Mouse (Mus musculus) liver, embryonic 16.5 days (tissue): Measurements from ENCODE around the gene Rps27rt. TPM values are rescaled to one million over a fixed set of nuclear protein-coding genes. Genes with fewer than 3 reads are reported as not detected.

Source experiments
- ATAC-seq: fragments of 200-750 bp; cut with Nextera tagmentation; 2 replicates; pipeline ENCODE4 v1.8.0; 2017; ENCODE audit warnings: low read depth, mild to moderate bottlenecking, moderate number of reproducible peaks, moderate library complexity
- H3K27ac ChIP-seq: fragments of 300-500 bp; sonication (generic); 2 replicates; pipeline ENCODE4 v1.5.1; 2014; ENCODE audit warnings: mild to moderate bottlenecking, low read length
- H3K27me3 ChIP-seq: fragments of 300-500 bp; sonication (generic); 2 replicates; pipeline ENCODE4 v1.6.1; 2014; ENCODE audit warnings: low read depth, low read length, mixed read lengths; ENCODE audit not compliant: control insufficient read depth, insufficient read depth
- H3K36me3 ChIP-seq: fragments of 300-500 bp; sonication (generic); 2 replicates; pipeline ENCODE4 v1.6.1; 2014; ENCODE audit warnings: mild to moderate bottlenecking; ENCODE audit not compliant: control insufficient read depth, insufficient read depth
- H3K4me1 ChIP-seq: fragments of 300-500 bp; sonication (generic); 2 replicates; pipeline ENCODE4 v1.6.1; 2014; ENCODE audit warnings: low read depth, low read length, mixed read lengths; ENCODE audit not compliant: control insufficient read depth
- H3K4me2 ChIP-seq: fragments of 300-500 bp; sonication (generic); 2 replicates; pipeline ENCODE4 v1.6.1; 2014; ENCODE audit warnings: low read depth, low read length, mixed read lengths
- H3K4me3 ChIP-seq: fragments of 300-500 bp; sonication (generic); 2 replicates; pipeline ENCODE4 v1.5.1; 2014; ENCODE audit warnings: low read depth, mild to moderate bottlenecking, low read length
- H3K9ac ChIP-seq: fragments of 300-500 bp; sonication (generic); 2 replicates; pipeline ENCODE4 v1.6.1; 2014; ENCODE audit warnings: low read depth, low read length
- H3K9me3 ChIP-seq: fragments of 300-500 bp; sonication (generic); replicated peaks from 2 replicates; pipeline ENCODE4 v1.6.1; 2016; ENCODE audit warnings: low read length; ENCODE audit not compliant: control insufficient read depth
- WGBS: fragments of 180-500 bp; shearing (Covaris S2); extraction: QIAGEN DNeasy Blood & Tissue Kit; methylation state at CpG from one replicate; pipeline ENCODE4 v1.1.7; 2014; ENCODE audit not compliant: insufficient replicate concordance; 5-methylcytosine and 5-hydroxymethylcytosine counted together
- polyA plus RNA-seq: library from polyadenylated mRNA; unstranded; fragments of >200 nt; fragmentation: Nextera tagmentation; extraction: Ambion mirVana; gene quantifications from 2 replicates; pipeline ENCODE4 v1.2.1, GENCODE M21; 2015

The Rps27rt gene
- polyA plus RNA-seq, 1 experiment from 2014 or later: 96.9 TPM

DNA sequence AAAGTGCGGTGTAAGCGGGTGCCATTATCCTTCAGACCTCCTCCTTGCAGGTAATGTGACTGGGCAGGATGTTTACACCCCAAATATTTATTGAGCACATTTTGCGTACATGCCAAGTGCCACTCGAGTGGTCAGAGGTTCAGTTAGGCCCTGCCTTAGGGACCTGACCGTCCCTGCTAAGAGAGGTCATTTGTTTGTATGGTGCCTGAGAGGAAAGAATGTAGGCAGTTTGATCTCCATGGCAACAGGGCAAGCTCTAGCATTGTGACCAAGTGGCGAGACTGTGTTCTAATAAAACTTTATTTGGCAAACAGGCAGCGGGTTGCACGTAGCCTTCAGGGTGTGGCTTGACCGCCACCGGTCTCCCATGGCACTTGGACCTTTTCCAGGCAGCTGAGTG is 7.9 kb upstream of the Rps27rt start:
- 74% methylated on average over 10 of the region's 10 CpGs for WGBS
- Histone ChIP-seq H3K9ac (no peak overlapping the region), H3K27me3 (no peaks in the 10 kb centered on the region), H3K4me1 (no peaks in the 10 kb centered on the region), H3K36me3 (no peaks in the 10 kb centered on the region), H3K4me2 (no peak overlapping the region), H3K9me3 (no peaks in the 10 kb centered on the region; the same call in 1 of the 2 replicates), H3K4me3 (no peak overlapping the region), H3K27ac (no peak overlapping the region)
- no peak for ATAC-seq

DNA sequence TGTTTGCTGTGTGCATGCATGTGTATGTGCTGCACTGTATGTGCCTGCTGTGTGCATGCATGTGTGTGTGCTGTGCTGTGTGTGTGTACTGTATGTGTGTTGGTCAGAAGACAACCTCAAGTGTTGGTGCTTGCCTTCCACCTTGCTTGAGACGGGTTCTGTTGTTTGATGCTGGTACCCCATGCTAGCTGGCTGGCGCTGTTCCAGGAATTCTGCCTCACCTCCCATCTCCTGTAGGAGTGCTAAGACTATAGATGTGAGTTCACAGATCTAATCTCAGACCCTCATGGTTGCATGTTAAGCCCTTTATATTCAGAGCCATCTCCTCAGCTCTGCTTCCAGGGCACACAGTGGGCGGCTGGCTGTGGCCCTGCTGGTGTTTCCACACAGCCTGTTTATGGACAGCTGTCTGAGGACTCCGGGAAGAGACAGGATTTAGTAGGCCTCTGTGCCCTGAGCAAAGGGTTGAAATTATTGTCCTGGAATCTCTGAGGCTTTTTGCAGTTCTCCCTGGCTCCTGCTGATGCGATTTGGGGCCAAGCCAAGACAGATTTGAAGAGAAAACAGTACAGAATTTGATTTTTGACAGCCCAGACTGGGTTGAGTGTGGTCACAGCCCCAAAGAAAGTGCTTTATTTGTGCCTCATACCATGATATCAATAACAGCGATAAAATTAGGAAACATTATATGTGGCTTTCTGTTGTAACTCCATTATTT is 6.2 kb upstream of the Rps27rt start:
- Histone ChIP-seq H3K27me3 (no peaks in the 10 kb centered on the region), H3K4me2 (no peak overlapping the region), H3K4me1 (no peaks in the 10 kb centered on the region), H3K9ac (no peak overlapping the region), H3K9me3 (no peaks in the 10 kb centered on the region; the same call in 1 of the 2 replicates), H3K27ac (no peak overlapping the region), H3K36me3 (no peaks in the 10 kb centered on the region), H3K4me3 (no peak overlapping the region)
- 62% methylated on average over 6 of the region's 6 CpGs for WGBS
- ATAC-seq: no peak

DNA sequence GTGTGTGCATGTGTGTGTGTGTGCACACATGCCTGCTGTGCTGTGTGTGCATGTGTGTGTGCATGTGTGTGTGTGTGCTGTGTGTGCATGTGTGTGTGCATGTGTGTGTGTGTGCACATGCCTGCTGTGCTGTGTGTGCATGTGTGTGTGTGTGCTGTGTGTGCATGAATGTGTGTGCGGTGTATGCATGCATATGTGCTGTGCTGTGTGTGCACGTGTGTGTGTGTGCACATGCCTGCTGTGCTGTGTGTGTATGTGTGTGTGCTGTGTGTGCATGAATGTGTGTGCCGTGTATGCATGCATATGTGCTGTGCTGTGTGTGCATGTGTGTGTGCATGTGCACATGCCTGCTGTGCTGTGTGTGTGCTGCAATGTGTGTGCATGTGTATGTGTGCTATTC is 5.5 kb upstream of the Rps27rt start:
- H3K4me3 ChIP-seq: no peak overlapping the region
- H3K9me3 ChIP-seq: no peaks in the 10 kb centered on the region; the same call in 1 of the 2 replicates
- H3K36me3 ChIP-seq: no peaks in the 10 kb centered on the region
- no peaks in the 10 kb centered on the region for H3K4me1 ChIP-seq
- ATAC-seq: no peak
- no peaks in the 10 kb centered on the region for H3K27me3 ChIP-seq
- H3K4me2 ChIP-seq: no peak overlapping the region
- H3K9ac ChIP-seq: no peak overlapping the region
- 66% methylated on average over 3 of the region's 3 CpGs for WGBS
- no peak overlapping the region for H3K27ac ChIP-seq

DNA sequence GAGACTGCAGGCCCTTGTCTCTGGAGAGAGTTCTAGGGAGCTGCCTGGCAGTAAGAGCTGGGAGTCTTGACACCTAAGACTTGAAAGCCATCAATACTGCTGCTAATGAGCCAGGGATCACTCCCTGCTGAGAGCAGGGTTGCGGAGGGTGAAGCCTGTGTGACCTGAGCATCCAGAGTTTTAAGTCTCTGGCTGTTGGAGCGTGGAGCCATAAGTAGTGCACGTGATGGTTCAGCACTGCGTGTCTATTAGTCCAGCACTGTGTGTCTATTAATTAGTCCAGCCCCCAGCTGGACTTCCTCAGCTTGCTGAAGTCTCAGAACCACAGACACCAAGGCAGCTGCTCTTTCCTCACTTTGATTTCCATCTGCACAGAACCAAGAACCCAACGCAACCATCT is 3.8 kb upstream of the Rps27rt start:
- 77% methylated on average over 5 of the region's 5 CpGs for WGBS
- no peaks in the 10 kb centered on the region for H3K4me1 ChIP-seq

DNA sequence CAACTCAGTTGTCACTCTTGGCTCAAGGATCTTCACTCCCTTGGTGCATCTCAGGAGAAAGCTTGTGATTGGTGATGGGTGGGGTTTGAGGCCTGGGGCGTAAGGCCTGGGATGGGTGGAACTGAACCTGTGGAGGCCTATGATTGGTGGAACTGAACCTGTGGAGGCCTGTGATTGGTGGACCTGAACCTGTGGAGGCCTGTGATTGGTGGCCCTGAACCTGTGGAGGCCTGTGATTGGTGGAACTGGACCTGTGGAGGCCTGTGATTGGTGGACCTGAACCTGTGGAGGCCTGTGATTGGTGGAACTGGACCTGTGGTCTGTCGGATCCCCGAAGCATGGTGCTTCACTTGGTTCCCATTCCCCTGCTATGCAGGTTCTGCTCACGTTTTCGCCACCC is 3.2 kb upstream of the Rps27rt start:
- H3K4me1 ChIP-seq: no peaks in the 10 kb centered on the region
- no peaks in the 10 kb centered on the region for H3K36me3 ChIP-seq
- no peak for ATAC-seq
- H3K4me2 ChIP-seq: no peak overlapping the region
- no peak overlapping the region for H3K4me3 ChIP-seq
- no peak overlapping the region for H3K9ac ChIP-seq
- H3K9me3 ChIP-seq: no peaks in the 10 kb centered on the region
- WGBS: 68% methylated on average over 5 of the region's 5 CpGs
- no peak overlapping the region for H3K27ac ChIP-seq
- peaks cover 2% of the 10 kb centered on the region for H3K27me3 ChIP-seq

More for the DNA sequence above, 3.8 kb upstream of the Rps27rt start:
- Histone ChIP-seq H3K36me3 (no peaks in the 10 kb centered on the region), H3K4me3 (no peak overlapping the region), H3K27me3 (no peaks in the 10 kb centered on the region), H3K27ac (no peak overlapping the region), H3K9ac (no peak overlapping the region), H3K4me2 (no peak overlapping the region), H3K9me3 (no peaks in the 10 kb centered on the region)
- ATAC-seq: no peak

DNA sequence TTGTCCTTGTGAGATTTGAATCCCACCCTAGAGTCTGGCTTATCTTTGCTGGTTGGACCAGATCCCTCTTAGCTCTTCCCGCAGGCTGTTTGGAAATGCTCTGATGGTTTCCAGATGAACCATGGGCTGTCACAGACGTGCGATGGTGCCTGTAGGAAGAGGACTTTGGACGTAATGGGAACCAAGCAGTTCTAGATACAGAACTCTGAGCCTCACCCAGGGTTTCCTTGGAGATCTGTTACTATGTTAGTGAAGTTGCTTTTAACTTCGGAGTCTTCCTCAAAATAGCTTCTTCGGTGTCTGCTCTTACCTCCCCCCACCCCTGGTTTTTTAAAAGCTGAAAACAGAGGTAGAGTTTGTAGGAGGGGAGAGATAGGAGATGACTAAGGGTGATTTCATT is 2.6 kb downstream of the Rps27rt start:
- ATAC-seq: no peak
- Histone ChIP-seq H3K4me3 (no peak overlapping the region), H3K36me3 (no peaks in the 10 kb centered on the region), H3K4me2 (no peak overlapping the region), H3K9me3 (no peaks in the 10 kb centered on the region), H3K9ac (no peak overlapping the region), H3K27ac (no peak overlapping the region), H3K4me1 (no peaks in the 10 kb centered on the region), H3K27me3 (peaks cover 47% of the 10 kb centered on the region)
- whole genome bisulfite sequencing: 42% methylated on average over 6 of the region's 6 CpGs

DNA sequence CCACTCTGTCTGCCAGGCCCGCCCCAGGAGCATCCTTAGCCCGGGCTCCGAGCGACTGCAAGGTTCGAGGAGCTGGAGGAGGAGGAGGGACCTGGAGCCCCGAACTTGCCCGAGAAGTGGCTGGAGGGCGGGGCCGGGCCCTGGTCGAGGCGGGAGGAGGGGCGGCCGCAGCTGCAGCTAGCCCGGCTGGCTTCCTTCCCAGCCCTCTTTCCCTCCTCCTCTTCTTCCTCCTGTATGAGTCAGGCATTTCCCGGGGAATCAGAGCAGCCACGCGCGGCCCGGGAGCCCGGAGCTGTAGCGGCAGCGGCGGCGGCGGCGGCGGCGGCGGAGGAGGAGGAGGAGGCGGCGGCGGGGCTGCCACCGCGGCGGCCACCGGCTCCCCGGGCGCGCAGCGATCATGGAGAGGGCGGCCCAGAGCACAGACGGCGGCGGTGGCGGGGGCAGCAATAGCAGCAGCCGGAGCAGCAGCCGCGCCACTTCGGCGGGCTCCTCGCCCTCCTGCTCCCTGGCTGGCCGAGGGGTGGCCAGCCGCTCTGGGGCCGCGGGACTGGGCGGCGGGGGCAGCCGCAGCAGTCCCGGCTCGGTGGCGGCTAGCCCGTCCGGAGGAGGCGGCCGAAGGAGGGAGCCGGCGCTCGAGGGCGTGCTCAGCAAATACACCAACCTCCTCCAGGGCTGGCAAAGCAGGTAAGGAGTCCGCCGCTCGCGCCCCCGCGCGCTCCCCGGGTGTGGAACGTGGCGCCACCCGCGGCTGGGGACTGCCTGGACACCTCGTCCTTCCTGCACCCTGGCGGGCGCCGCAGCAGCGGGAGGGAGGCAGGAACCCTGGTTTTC is 4.0 kb downstream of the Rps27rt start, which contains the start of gene Osbpl10:
TSS of gene Osbpl10 (plus strand) at position 289 of the 831 bp plus-strand sequence.
- WGBS: under 1% methylated on average over 70 of the region's 86 CpGs
- Histone ChIP-seq H3K27me3 (peaks cover 47% of the 10 kb centered on the region), H3K4me3 (peak within 1 kb of the TSS; percentile 62), H3K4me1 (no peaks in the 10 kb centered on the region), H3K9ac (no peak within 1 kb of the TSS), H3K27ac (no peak within 1 kb of the TSS), H3K4me2 (peak within 1 kb of the TSS; percentile 58), H3K36me3 (no peaks in the 10 kb centered on the region), H3K9me3 (no peaks in the 10 kb centered on the region)
- peak; percentile 43 for ATAC-seq

DNA sequence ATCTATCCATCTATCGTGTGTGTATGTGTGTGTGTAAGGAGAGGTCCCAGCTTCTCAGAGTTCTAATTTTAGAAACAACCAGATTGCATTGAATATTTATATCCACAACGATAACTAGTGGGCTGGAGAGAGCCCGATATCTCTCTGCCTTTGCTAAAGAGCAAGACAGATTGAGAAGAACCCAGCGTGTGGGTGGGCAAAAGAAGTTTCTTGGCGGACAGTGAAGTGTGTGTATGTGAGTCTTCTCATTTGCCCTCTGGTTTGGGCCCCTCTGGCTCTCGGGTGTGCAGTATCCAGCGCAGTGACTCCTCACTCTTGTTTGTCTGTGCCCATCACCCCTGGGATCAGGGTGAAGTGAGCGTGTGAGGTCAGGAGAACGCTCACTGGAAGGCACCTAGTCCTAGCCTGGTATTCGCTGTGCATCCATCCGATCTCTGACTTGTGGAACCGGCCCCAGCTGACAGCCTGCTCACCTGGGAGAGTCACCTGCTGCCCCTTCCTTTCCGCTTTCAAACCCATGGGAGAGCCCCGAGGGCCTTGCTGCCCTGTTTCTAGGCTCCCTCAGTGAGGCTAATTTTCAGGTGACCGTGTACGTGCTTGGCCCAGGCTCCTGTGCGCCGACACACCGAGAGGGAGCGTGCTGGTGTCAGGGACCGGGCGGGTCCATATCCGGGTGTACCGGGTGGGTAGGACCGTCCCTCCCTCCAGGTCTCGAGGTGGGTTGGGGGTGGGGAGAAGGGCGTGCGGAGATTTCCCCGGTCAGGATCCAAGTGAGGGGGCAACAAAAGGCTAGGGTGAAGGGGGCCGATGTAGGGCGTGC is 4.9 kb downstream of the Rps27rt start:
- H3K4me1 ChIP-seq: no peaks in the 10 kb centered on the region
- ATAC-seq: 0 out of 2 replicates have a peak, but pooled peaks have one; percentile 5
- H3K9ac ChIP-seq: no peak overlapping the region
- H3K4me2 ChIP-seq: peak overlapping the region; percentile 58
- 8% methylated on average over 31 of the region's 31 CpGs for WGBS
- peaks cover 47% of the 10 kb centered on the region for H3K27me3 ChIP-seq
- no peak overlapping the region for H3K27ac ChIP-seq
- H3K9me3 ChIP-seq: no peaks in the 10 kb centered on the region
- H3K4me3 ChIP-seq: peak overlapping the region; percentile 62
- H3K36me3 ChIP-seq: no peaks in the 10 kb centered on the region
